Mouse (Mus musculus): ENCODE measurements around the gene Zswim5. TPM values are rescaled to one million over a fixed set of nuclear protein-coding genes. Genes with fewer than 3 reads are reported as not detected.
"Not testable (repeated sequence)": the region's sequence is repeated elsewhere in the genome, so short reads cannot be mapped to it uniquely, and the experiment has no call there.

The Zswim5 gene
- 0.66 and 0.85 TPM in 2 replicates for polyA plus RNA-seq (2015; fragmentation: Nextera tagmentation; extraction: Ambion mirVana)

- Histone ChIP-seq H3K27ac (peak within 1 kb of the TSS; percentile 60), H3K9ac (peak within 1 kb of the TSS; percentile 73), H3K4me2 (peak within 1 kb of the TSS; percentile 96), H3K27me3 (peaks cover 44% of the 10 kb centered on the region), H3K9me3 (no peaks in the 10 kb centered on the region), H3K4me1 (peaks cover 7% of the 10 kb centered on the region; the same call in 1 of the 2 replicates), H3K36me3 (no peaks in the 10 kb centered on the region), H3K4me3 (peak within 1 kb of the TSS; percentile 77)
- WGBS, result under 1% methylated on average over 73 of the region's 104 CpGs
- ATAC-seq (ENCODE audit: insufficient number of reproducible peaks, insufficient read depth, low FRiP score, low TSS enrichment, low read depth), result peak; percentile 82
Observed at GRCm38 (mm10) chr4:116876995-116877728, at the start of gene Zswim5. Zswim5 (plus strand) TSS chr4:116877376.

DNA sequence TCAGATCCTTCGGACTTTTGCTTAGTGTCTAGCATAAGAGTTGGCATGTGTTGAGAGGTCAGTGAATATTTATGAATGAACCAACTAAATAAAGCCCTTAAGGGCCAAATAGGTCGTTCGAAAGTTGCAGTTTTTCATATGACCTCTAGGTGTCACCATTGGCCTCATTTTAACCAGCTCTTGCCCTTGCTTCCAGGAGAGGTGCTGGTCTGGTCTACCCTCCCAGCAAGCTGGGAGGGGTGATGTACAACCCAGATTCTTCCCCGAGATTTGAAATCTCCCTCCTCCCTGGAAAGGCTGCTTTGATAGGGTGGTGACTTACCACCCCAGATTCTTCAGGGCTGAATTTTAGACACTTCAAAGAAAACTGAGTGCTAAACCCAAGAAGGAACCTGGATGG is 49.4 kb upstream of the Zswim5 start:
- H3K9ac ChIP-seq, result no peak overlapping the region
- H3K4me2 ChIP-seq, result no peak overlapping the region
- ATAC-seq (ENCODE audit: insufficient number of reproducible peaks, insufficient read depth, low FRiP score, low TSS enrichment, low read depth), result no peak
- H3K36me3 ChIP-seq, result no peaks in the 10 kb centered on the region
- H3K9me3 ChIP-seq, result no peaks in the 10 kb centered on the region
- H3K27me3 ChIP-seq, result no peaks in the 10 kb centered on the region
- WGBS, result 2% methylated on average over 4 of the region's 4 CpGs
- no peak overlapping the region for H3K4me3 ChIP-seq
- no peak overlapping the region for H3K27ac ChIP-seq
- H3K4me1 ChIP-seq, result peaks cover 13% of the 10 kb centered on the region

DNA sequence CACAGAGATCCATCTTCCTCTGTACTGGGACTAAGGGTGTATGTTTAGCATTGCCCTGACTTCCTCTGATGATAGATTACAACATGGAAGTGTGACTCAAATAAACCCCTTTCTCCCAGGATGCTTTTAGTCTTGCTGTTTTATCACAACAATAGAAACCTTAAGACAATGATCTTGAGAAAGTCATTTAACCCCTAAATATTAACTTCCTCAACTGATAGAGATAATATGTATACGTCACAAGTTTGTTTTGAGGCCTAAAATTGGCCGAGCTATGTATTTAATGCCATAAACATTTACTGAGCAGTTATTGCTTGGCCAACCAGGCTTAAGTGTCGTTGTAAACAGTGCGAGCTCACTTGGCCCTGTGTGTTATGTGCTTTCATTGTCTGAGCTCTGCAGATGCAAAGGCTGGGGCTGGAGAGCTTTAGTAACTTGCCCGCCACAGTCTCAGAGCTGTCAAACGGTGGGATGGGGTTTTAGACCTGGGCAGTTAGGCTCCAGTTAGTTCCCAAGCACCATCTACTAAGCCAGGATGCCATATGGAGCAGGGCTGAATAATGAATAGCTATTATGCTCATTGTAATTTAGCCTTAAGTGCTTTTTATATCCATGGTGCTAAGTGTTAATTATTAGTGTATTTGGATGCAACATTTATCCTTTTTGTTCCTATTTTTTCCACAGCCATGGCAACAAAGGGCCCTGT is 47.7 kb upstream of the Zswim5 start:
- Histone ChIP-seq H3K9ac (no peak overlapping the region), H3K4me3 (no peak overlapping the region), H3K9me3 (no peaks in the 10 kb centered on the region), H3K4me2 (no peak overlapping the region), H3K27ac (no peak overlapping the region), H3K36me3 (no peaks in the 10 kb centered on the region), H3K4me1 (peaks cover 7% of the 10 kb centered on the region), H3K27me3 (no peaks in the 10 kb centered on the region)
- WGBS, result 64% methylated on average over 6 of the region's 6 CpGs
- ATAC-seq (ENCODE audit: insufficient number of reproducible peaks, insufficient read depth, low FRiP score, low TSS enrichment, low read depth), result no peak

GRCm38 (mm10) chr4:116830070-116830368 is 47.2 kb upstream of the Zswim5 start:
- Histone ChIP-seq H3K4me2 (no peak overlapping the region), H3K27me3 (no peaks in the 10 kb centered on the region), H3K4me1 (peaks cover 5% of the 10 kb centered on the region), H3K9me3 (no peaks in the 10 kb centered on the region), H3K27ac (no peak overlapping the region), H3K36me3 (no peaks in the 10 kb centered on the region), H3K4me3 (no peak overlapping the region), H3K9ac (0 out of 2 replicates have a peak overlapping the region, but pooled peaks have one; percentile 36)
- ATAC-seq (ENCODE audit: insufficient number of reproducible peaks, insufficient read depth, low FRiP score, low TSS enrichment, low read depth), result no peak
- 18% methylated on average over 6 of the region's 6 CpGs for WGBS

DNA sequence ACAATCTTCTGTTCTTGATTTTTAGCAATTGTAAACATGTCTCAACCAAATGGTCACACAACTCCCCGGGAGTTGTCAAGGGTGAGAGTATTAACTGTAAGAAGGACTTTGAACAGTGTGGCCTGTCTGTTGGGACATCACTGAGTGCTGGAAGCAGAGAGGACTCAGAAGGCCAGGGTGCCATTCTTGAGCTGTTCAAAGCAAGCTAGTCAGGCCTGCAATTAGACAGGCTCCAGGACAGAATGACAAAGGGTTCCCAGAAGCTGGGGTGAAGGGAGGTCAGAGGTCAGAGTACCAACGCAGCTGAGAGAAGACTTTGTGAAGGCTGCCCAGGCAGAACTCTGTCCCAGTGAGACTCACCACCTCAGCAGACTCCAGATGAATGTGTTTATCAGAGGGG is 38.2 kb upstream of the Zswim5 start:
- ATAC-seq (ENCODE audit: insufficient number of reproducible peaks, insufficient read depth, low FRiP score, low TSS enrichment, low read depth), result no peak
- Histone ChIP-seq H3K36me3 (no peaks in the 10 kb centered on the region), H3K4me2 (no peak overlapping the region), H3K27ac (no peak overlapping the region), H3K27me3 (peaks cover 21% of the 10 kb centered on the region), H3K9me3 (no peaks in the 10 kb centered on the region), H3K9ac (no peak overlapping the region), H3K4me1 (no peaks in the 10 kb centered on the region), H3K4me3 (no peak overlapping the region)
- 26% methylated on average over 2 of the region's 2 CpGs for WGBS

DNA sequence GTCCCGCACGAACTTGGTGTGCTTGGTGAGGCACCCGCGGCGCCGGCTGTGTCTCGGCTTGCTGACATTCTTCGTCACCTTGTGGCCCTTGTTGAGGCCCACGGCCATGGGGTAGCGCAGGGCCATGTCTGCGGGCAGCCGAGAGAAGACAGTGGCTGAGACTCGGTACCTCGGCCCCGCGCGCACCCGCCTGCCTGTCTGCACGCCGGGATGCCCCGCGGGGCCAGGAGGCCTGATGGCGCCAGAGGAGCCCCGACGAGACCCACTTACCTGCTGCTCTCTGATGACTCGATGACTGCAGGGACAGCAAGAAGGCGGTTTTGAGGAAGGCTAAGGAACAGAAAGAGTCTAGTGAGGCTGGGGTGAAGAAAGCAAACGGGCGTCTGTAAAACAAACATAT is 37.1 kb upstream of the Zswim5 start:
- WGBS, result 30% methylated on average over 22 of the region's 29 CpGs
- not testable (repeated sequence) for ATAC-seq (ENCODE audit: insufficient number of reproducible peaks, insufficient read depth, low FRiP score, low TSS enrichment, low read depth)

GRCm38 (mm10) chr4:116840841-116841240 is 36.3 kb upstream of the Zswim5 start:
- Histone ChIP-seq H3K4me3 (no peak overlapping the region), H3K9ac (no peak overlapping the region), H3K4me2 (no peak overlapping the region), H3K36me3 (no peaks in the 10 kb centered on the region), H3K27ac (no peak overlapping the region), H3K9me3 (no peaks in the 10 kb centered on the region), H3K4me1 (no peaks in the 10 kb centered on the region), H3K27me3 (peaks cover 21% of the 10 kb centered on the region)
- ATAC-seq (ENCODE audit: insufficient number of reproducible peaks, insufficient read depth, low FRiP score, low TSS enrichment, low read depth), result no peak
- 89% methylated on average over 6 of the region's 6 CpGs for WGBS

More for the DNA sequence above, 37.1 kb upstream of the Zswim5 start:
- peaks cover 21% of the 10 kb centered on the region for H3K27me3 ChIP-seq
- not testable (repeated sequence) for H3K4me3 ChIP-seq, H3K9me3 ChIP-seq, H3K9ac ChIP-seq, H3K4me1 ChIP-seq, H3K36me3 ChIP-seq, H3K27ac ChIP-seq
- H3K4me2 ChIP-seq, result peak overlapping the region; percentile 48

DNA sequence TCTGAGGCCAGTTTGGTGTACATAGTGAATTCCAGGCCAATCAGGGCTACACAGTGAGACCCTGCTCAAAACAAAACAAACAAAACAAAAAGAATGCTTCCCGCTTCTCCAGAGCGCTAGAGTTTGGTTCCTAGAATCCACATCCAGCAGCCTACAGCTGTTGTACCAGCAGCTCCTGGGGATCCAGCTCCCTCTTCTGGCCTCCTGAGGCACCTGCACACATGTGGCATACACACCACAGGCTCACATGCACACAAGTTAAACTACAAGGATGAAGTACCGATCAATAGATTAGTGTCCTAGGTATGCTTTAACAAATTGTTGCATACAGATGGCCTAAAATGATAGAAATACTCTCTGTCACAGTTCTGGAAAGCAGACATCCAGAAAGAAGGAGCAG is 32.9 kb upstream of the Zswim5 start:
- Histone ChIP-seq H3K4me2 (no peak overlapping the region), H3K27ac (no peak overlapping the region), H3K9me3 (no peaks in the 10 kb centered on the region), H3K4me1 (no peaks in the 10 kb centered on the region), H3K36me3 (no peaks in the 10 kb centered on the region), H3K9ac (no peak overlapping the region), H3K4me3 (no peak overlapping the region), H3K27me3 (peaks cover 16% of the 10 kb centered on the region)
- WGBS, result 93% methylated on average over 3 of the region's 3 CpGs
- no peak for ATAC-seq (ENCODE audit: insufficient number of reproducible peaks, insufficient read depth, low FRiP score, low TSS enrichment, low read depth)

DNA sequence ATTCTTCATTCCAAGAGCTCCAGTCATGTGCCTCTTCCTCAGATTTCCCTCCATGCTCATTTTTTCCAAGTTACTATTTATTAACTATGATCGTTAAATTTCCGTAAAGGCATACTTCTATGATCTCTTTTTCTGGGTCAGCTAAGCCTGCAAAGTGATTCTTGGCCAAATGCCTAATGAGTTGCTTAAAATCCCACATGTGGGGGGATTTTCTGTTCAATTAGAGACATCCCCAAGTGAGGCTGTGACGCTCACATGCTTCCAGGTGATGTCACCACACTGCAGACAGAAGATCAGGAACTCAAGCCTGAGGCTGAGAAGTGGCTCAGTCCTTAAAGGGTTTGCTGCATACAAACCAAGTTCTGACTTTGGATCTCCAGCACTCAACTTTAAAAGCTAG is 27.3 kb upstream of the Zswim5 start:
- no peak overlapping the region for H3K4me3 ChIP-seq
- no peaks in the 10 kb centered on the region for H3K9me3 ChIP-seq
- H3K36me3 ChIP-seq, result no peaks in the 10 kb centered on the region
- no peak overlapping the region for H3K9ac ChIP-seq
- H3K27ac ChIP-seq, result no peak overlapping the region
- H3K27me3 ChIP-seq, result no peaks in the 10 kb centered on the region
- no peak for ATAC-seq (ENCODE audit: insufficient number of reproducible peaks, insufficient read depth, low FRiP score, low TSS enrichment, low read depth)
- H3K4me2 ChIP-seq, result no peak overlapping the region
- WGBS, result 72% methylated on average over 3 of the region's 3 CpGs
- no peaks in the 10 kb centered on the region for H3K4me1 ChIP-seq

DNA sequence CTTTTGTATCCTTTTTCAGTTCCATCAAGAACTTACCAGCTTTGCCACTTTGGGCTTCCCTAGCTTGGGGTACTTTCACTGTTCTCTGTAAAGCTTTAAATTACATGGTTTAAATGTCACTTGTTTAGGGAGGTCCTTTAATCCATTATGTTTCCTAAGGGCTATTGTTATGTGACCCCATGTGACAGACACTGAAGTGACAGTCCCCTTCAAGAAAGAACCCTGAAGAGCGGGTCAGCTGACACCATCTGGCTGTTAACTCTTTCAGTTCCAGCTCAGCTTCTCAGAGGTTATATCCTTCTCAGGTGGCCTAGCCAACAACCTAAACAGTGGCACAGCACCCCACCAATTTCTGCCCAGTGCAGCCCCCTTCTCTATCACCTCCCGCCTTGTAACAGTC is 22.9 kb upstream of the Zswim5 start:
- Histone ChIP-seq H3K9me3 (no peaks in the 10 kb centered on the region), H3K4me1 (no peaks in the 10 kb centered on the region), H3K4me3 (no peak overlapping the region), H3K4me2 (no peak overlapping the region), H3K27ac (no peak overlapping the region), H3K36me3 (no peaks in the 10 kb centered on the region), H3K27me3 (no peaks in the 10 kb centered on the region), H3K9ac (no peak overlapping the region)
- ATAC-seq (ENCODE audit: insufficient number of reproducible peaks, insufficient read depth, low FRiP score, low TSS enrichment, low read depth), result no peak
- 18% methylated on average over 2 of the region's 2 CpGs for WGBS

GRCm38 (mm10) chr4:116857203-116857602 is 20.0 kb upstream of the Zswim5 start:
- Histone ChIP-seq H3K27ac (no peak overlapping the region), H3K4me1 (no peaks in the 10 kb centered on the region), H3K27me3 (no peaks in the 10 kb centered on the region), H3K36me3 (no peaks in the 10 kb centered on the region), H3K9me3 (no peaks in the 10 kb centered on the region), H3K4me3 (no peak overlapping the region), H3K9ac (no peak overlapping the region), H3K4me2 (no peak overlapping the region)
- WGBS, result 89% methylated on average over 10 of the region's 10 CpGs
- no peak for ATAC-seq (ENCODE audit: insufficient number of reproducible peaks, insufficient read depth, low FRiP score, low TSS enrichment, low read depth)

DNA sequence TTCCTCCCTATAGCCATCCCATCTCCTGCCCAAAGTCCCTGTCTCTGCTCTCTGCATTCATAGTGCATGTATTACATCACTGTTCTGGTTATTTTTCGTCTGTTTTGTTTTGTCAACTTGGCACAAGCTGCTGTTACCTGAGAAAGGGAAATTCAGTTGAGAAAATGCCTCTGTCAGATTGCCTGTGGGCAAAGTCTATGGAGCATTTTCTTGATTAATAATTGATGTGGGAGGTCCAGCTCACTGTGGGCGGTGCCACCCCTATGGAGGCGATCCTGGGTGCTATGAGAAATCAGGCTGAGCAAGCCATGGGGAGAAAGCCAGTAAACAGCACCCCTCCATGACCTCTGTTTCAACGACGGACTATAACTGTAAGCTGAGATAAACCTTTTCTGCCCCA is 17.5 kb upstream of the Zswim5 start:
- H3K4me2 ChIP-seq, result no peak overlapping the region
- no peak overlapping the region for H3K4me3 ChIP-seq
- 56% methylated on average over 5 of the region's 5 CpGs for WGBS
- no peaks in the 10 kb centered on the region for H3K27me3 ChIP-seq
- ATAC-seq (ENCODE audit: insufficient number of reproducible peaks, insufficient read depth, low FRiP score, low TSS enrichment, low read depth), result no peak
- no peaks in the 10 kb centered on the region for H3K4me1 ChIP-seq
- H3K9ac ChIP-seq, result no peak overlapping the region
- H3K36me3 ChIP-seq, result no peaks in the 10 kb centered on the region
- no peak overlapping the region for H3K27ac ChIP-seq
- no peaks in the 10 kb centered on the region for H3K9me3 ChIP-seq
